Mouse (Mus musculus) testis, adult 2 months (tissue): ENCODE measurements at regions not wholly inside any gene's neighbourhood (a gene's known extent, or its start where the extent isn't known, plus 50 kb on each side); places are given as distances from the start of the nearest gene placed in this dataset.

Experiments used
- CTCF ChIP-seq: fragments of 200-500 bp; IDR thresholded peaks from 2 replicates; pipeline ENCODE4 v1.5.1; 2012; ENCODE audit warnings: low read depth, mild to moderate bottlenecking, inconsistent platforms, low read length, moderate library complexity; ENCODE audit not compliant: control insufficient read depth, insufficient read depth, insufficient replicate concordance
- POLR2A ChIP-seq: fragments of 200-500 bp; IDR thresholded peaks from 2 replicates; pipeline ENCODE4 v1.6.1; 2012; ENCODE audit warnings: low read depth, mild to moderate bottlenecking, inconsistent platforms, low read length, moderate library complexity; ENCODE audit not compliant: control insufficient read depth

DNA sequence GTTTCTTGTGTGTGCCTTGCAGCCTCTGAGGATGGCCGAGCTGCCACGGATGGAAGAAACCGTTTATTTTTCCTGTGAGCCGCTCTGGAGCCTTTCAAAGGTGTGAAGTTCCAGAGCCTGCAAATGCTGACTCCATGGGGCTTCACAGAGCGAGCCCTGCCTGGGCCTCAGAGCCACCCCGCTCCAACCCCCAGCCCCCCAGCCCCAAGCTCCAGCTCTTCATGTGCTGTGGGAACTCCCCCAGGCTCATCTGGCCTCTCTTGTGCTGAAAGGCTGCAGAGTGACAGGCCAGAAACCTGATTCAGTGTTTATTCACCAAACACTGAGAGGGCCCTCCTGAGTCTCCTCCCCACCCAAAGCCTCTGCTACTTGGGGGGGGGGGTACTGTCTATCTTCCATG is 141.2 kb upstream of the Gm12830 start:
- TF ChIP-seq CTCF (no peak), POLR2A (no peak)
